Mouse (Mus musculus) E14TG2a.4 (cell line): Measurements from ENCODE around the gene Kmt5b.

Source experiments
- H3K27me3 ChIP-seq: 2 replicates; pipeline ENCODE4 v1.6.1; 2014; ENCODE audit warnings: low read length, control low read depth; ENCODE audit not compliant: insufficient read depth
- H3K36me3 ChIP-seq: 2 replicates; pipeline ENCODE4 v1.6.1; 2014; ENCODE audit warnings: low read length, control low read depth; ENCODE audit not compliant: insufficient read depth
- H3K4me1 ChIP-seq: replicated peaks from 2 replicates; pipeline ENCODE4 v1.6.1; 2014; ENCODE audit warnings: low read depth, low read length, control low read depth
- H3K4me3 ChIP-seq: replicated peaks from 2 replicates; pipeline ENCODE4 v1.5.1; 2014; ENCODE audit warnings: mild to moderate bottlenecking, low read length
- H3K9me3 ChIP-seq: 2 replicates; pipeline ENCODE4 v1.6.1; 2014; ENCODE audit warnings: low read length, control low read depth
- CTCF ChIP-seq: conservative IDR thresholded peaks from 2 replicates; pipeline ENCODE4 v1.5.1; 2014; ENCODE audit warnings: low read length
- NANOG ChIP-seq: IDR thresholded peaks from 2 replicates; pipeline ENCODE4 v1.6.1; 2014; ENCODE audit warnings: borderline replicate concordance, low read length, mixed read lengths
- POU5F1 ChIP-seq: IDR thresholded peaks from 2 replicates; pipeline ENCODE4 v1.6.1; 2014; ENCODE audit warnings: low read length, borderline replicate concordance

Gene Kmt5b

GRCm38 (mm10) chr19:3805526-3805925, 38.3 kb downstream of the Kmt5b start:
- Histone ChIP-seq H3K27me3 (no peaks in the 10 kb centered on the region), H3K36me3 (peaks cover 99% of the 10 kb centered on the region), H3K9me3 (no peaks in the 10 kb centered on the region), H3K4me3 (no peak overlapping the region), H3K4me1 (no peaks in the 10 kb centered on the region)
- TF ChIP-seq NANOG (no peak), POU5F1 (no peak), CTCF (no peak)

GRCm38 (mm10) chr19:3810536-3811233, 43.5 kb downstream of the Kmt5b start:
- no peak for TF ChIP-seq NANOG
- TF ChIP-seq POU5F1: no peak
- no peak for TF ChIP-seq CTCF

GRCm38 (mm10) chr19:3814461-3814860, 47.2 kb downstream of the Kmt5b start:
- Histone ChIP-seq H3K4me3 (0 out of 2 replicates have a peak overlapping the region, but pooled peaks have one; percentile 7), H3K9me3 (no peaks in the 10 kb centered on the region), H3K4me1 (peaks cover 22% of the 10 kb centered on the region), H3K27me3 (no peaks in the 10 kb centered on the region), H3K36me3 (peaks cover 59% of the 10 kb centered on the region)
- TF ChIP-seq CTCF (no peak), NANOG (no peak), POU5F1 (no peak)

More at GRCm38 (mm10) chr19:3810536-3811233, 43.5 kb downstream of the Kmt5b start:
- no peaks in the 10 kb centered on the region for H3K27me3 ChIP-seq
- no peaks in the 10 kb centered on the region for H3K9me3 ChIP-seq
- H3K36me3 ChIP-seq: peaks cover 81% of the 10 kb centered on the region
- peaks cover 20% of the 10 kb centered on the region for H3K4me1 ChIP-seq
- H3K4me3 ChIP-seq: no peak overlapping the region

- peaks cover 22% of the 10 kb centered on the region for H3K4me1 ChIP-seq
- no peaks in the 10 kb centered on the region for H3K27me3 ChIP-seq
- peaks cover 45% of the 10 kb centered on the region for H3K36me3 ChIP-seq
- no peak overlapping the region for H3K4me3 ChIP-seq
- no peaks in the 10 kb centered on the region for H3K9me3 ChIP-seq
- TF ChIP-seq CTCF (no peak), NANOG (no peak), POU5F1 (no peak)
Measured at GRCm38 (mm10) chr19:3815824-3816223, 48.6 kb downstream of the Kmt5b start.

GRCm38 (mm10) chr19:3819080-3819479, 51.9 kb downstream of the Kmt5b start:
- H3K4me1 ChIP-seq: peaks cover 18% of the 10 kb centered on the region
- H3K4me3 ChIP-seq: no peak overlapping the region
- peaks cover 32% of the 10 kb centered on the region for H3K36me3 ChIP-seq
- no peaks in the 10 kb centered on the region for H3K27me3 ChIP-seq
- TF ChIP-seq POU5F1: no peak
- no peak for TF ChIP-seq NANOG
- TF ChIP-seq CTCF: no peak
- no peaks in the 10 kb centered on the region for H3K9me3 ChIP-seq

- peaks cover 10% of the 10 kb centered on the region for H3K4me1 ChIP-seq
- H3K27me3 ChIP-seq: no peaks in the 10 kb centered on the region
- H3K4me3 ChIP-seq: no peak overlapping the region
- peaks cover 23% of the 10 kb centered on the region for H3K36me3 ChIP-seq
- TF ChIP-seq POU5F1: no peak
- no peak for TF ChIP-seq CTCF
- TF ChIP-seq NANOG: no peak
- H3K9me3 ChIP-seq: no peaks in the 10 kb centered on the region
Measured at GRCm38 (mm10) chr19:3819899-3820444, 52.8 kb downstream of the Kmt5b start.

GRCm38 (mm10) chr19:3825044-3825443, 57.8 kb downstream of the Kmt5b start:
- no peaks in the 10 kb centered on the region for H3K9me3 ChIP-seq
- no peaks in the 10 kb centered on the region for H3K36me3 ChIP-seq
- H3K4me1 ChIP-seq: peaks cover 4% of the 10 kb centered on the region
- no peak overlapping the region for H3K4me3 ChIP-seq
- H3K27me3 ChIP-seq: no peaks in the 10 kb centered on the region
- TF ChIP-seq POU5F1: no peak
- TF ChIP-seq CTCF: no peak
- TF ChIP-seq NANOG: no peak

GRCm38 (mm10) chr19:3829863-3830262, 62.6 kb downstream of the Kmt5b start:
- Histone ChIP-seq H3K4me1 (peaks cover 16% of the 10 kb centered on the region), H3K4me3 (no peak overlapping the region), H3K9me3 (no peaks in the 10 kb centered on the region), H3K27me3 (no peaks in the 10 kb centered on the region), H3K36me3 (no peaks in the 10 kb centered on the region)
- TF ChIP-seq CTCF (no peak), NANOG (no peak)

- no peaks in the 10 kb centered on the region for H3K27me3 ChIP-seq
- peaks cover 15% of the 10 kb centered on the region for H3K4me1 ChIP-seq
- H3K4me3 ChIP-seq: no peak overlapping the region
- 0 out of 2 replicates have a peak, but pooled peaks cover 4% of the 10 kb centered on the region for H3K36me3 ChIP-seq
- H3K9me3 ChIP-seq: no peaks in the 10 kb centered on the region
- TF ChIP-seq NANOG: no peak
Measured at GRCm38 (mm10) chr19:3831716-3832115, 64.5 kb downstream of the Kmt5b start.
